Mouse (Mus musculus) CH12.LX (cell line): ENCODE measurements around the gene Ndufc2. TPM values are rescaled to one million over a fixed set of nuclear protein-coding genes. Genes with fewer than 3 reads are reported as not detected.

Experiments
- DNase-seq: peaks from one replicate; pipeline ENCODE4 v3.0.0-alpha.2; 2013; ENCODE audit errors: extremely low read depth
- H3K27ac ChIP-seq: 2 replicates; pipeline ENCODE4 v1.5.1; 2012; ENCODE audit warnings: low read depth, mild to moderate bottlenecking, control low read depth, moderate library complexity; ENCODE audit not compliant: insufficient read depth
- H3K27me3 ChIP-seq: replicated peaks from 2 replicates; pipeline ENCODE3; 2012; ENCODE audit warnings: inconsistent platforms
- H3K36me3 ChIP-seq, 2 experiments: replicated peaks in 1 of 2; 2 replicates each; pipeline versions ENCODE3 to v1.6.1; 2012; ENCODE audit warnings: inconsistent platforms in 1 of 2, low read length in 1 of 2, mild to moderate bottlenecking in 1 of 2, mixed read lengths in 1 of 2, moderate library complexity in 1 of 2; ENCODE audit not compliant: control insufficient read depth in 1 of 2, insufficient read depth in 1 of 2
- H3K4me1 ChIP-seq, 2 experiments: 2 replicates each; pipeline ENCODE4 v1.6.1; 2012; ENCODE audit warnings: inconsistent platforms in 1 of 2, moderate library complexity in 1 of 2; ENCODE audit not compliant: insufficient read depth in 2 of 2, control insufficient read depth in 1 of 2
- H3K4me2 ChIP-seq: 2 replicates; pipeline ENCODE4 v1.6.1; 2012; ENCODE audit warnings: low read depth, mild to moderate bottlenecking, control low read depth; ENCODE audit not compliant: poor library complexity, insufficient read depth, severe bottlenecking
- H3K4me3 ChIP-seq, 3 experiments: fragments of 150-350 bp in 1 of 3; sonication (generic) in 1 of 3; replicated peaks in 1 of 3; 2 replicates each; pipeline versions ENCODE3 to v1.5.1; 2011 to 2012; ENCODE audit warnings: low read depth in 2 of 3, low read length in 2 of 3, mild to moderate bottlenecking in 2 of 3, moderate library complexity in 2 of 3, control low read depth in 1 of 3, improper control_type of control experiment in 1 of 3, inconsistent platforms in 1 of 3, mixed read lengths in 1 of 3; ENCODE audit not compliant: poor library complexity in 1 of 3
- H3K79me2 ChIP-seq: replicated peaks from 2 replicates; pipeline ENCODE4 v1.6.1; 2012; ENCODE audit warnings: mild to moderate bottlenecking, moderate library complexity; ENCODE audit not compliant: control insufficient read depth, poor library complexity, insufficient read depth, severe bottlenecking; ENCODE audit errors: extremely low read depth
- H3K9ac ChIP-seq: 2 replicates; pipeline ENCODE4 v1.6.1; 2012; ENCODE audit warnings: low read depth, mild to moderate bottlenecking, control low read depth, moderate library complexity; ENCODE audit not compliant: insufficient read depth
- H3K9me3 ChIP-seq: replicated peaks from 2 replicates; pipeline ENCODE3; 2012; ENCODE audit warnings: low read length, inconsistent platforms, mixed read lengths
- CHD1 ChIP-seq: IDR thresholded peaks from 2 replicates; pipeline ENCODE4 v1.6.1; 2012; ENCODE audit warnings: low read depth, low read length, improper control_type of control experiment, inconsistent platforms
- CHD2 ChIP-seq: IDR thresholded peaks from 2 replicates; pipeline ENCODE4 v1.6.1; 2011; ENCODE audit warnings: low read length, improper control_type of control experiment
- ELF1 ChIP-seq: IDR thresholded peaks from 2 replicates; pipeline ENCODE4 v1.6.1; 2014; ENCODE audit warnings: low read depth, mild to moderate bottlenecking, inconsistent platforms, low read length, improper control_type of control experiment
- EP300 ChIP-seq: IDR thresholded peaks from 2 replicates; pipeline ENCODE4 v1.6.1; 2011; ENCODE audit warnings: low read length, improper control_type of control experiment
- IRF4 ChIP-seq: IDR thresholded peaks from 2 replicates; pipeline ENCODE4 v1.6.1; 2014; ENCODE audit warnings: low read depth, mild to moderate bottlenecking, inconsistent platforms, low read length, improper control_type of control experiment
- JUN ChIP-seq: IDR thresholded peaks from 2 replicates; pipeline ENCODE4 v1.6.1; 2011; ENCODE audit warnings: low read depth, mild to moderate bottlenecking, low read length, improper control_type of control experiment, moderate library complexity; ENCODE audit not compliant: insufficient read depth
- KAT2A ChIP-seq: IDR thresholded peaks from 2 replicates; pipeline ENCODE4 v1.6.1; 2012; ENCODE audit warnings: low read length, improper control_type of control experiment, inconsistent platforms; ENCODE audit not compliant: insufficient replicate concordance
- MAFK ChIP-seq: IDR thresholded peaks from 2 replicates; pipeline ENCODE4 v1.6.1; 2011; ENCODE audit warnings: low read length, improper control_type of control experiment; ENCODE audit not compliant: insufficient replicate concordance
- MAZ ChIP-seq: IDR thresholded peaks from 2 replicates; pipeline ENCODE4 v1.6.1; 2012; ENCODE audit warnings: low read depth, mild to moderate bottlenecking, inconsistent platforms, low read length, improper control_type of control experiment, moderate library complexity
- MEF2A ChIP-seq: IDR thresholded peaks from 2 replicates; pipeline ENCODE4 v1.6.1; 2014; ENCODE audit warnings: low read depth, mild to moderate bottlenecking, inconsistent platforms, low read length, improper control_type of control experiment, borderline replicate concordance
- MXI1 ChIP-seq: IDR thresholded peaks from 2 replicates; pipeline ENCODE4 v1.6.1; 2011; ENCODE audit warnings: mild to moderate bottlenecking, low read depth, low read length, improper control_type of control experiment
- NELFE ChIP-seq: IDR thresholded peaks from 2 replicates; pipeline ENCODE4 v1.6.1; 2011; ENCODE audit warnings: low read depth, low read length, improper control_type of control experiment
- NRF1 ChIP-seq: IDR thresholded peaks from 2 replicates; pipeline ENCODE4 v1.6.1; 2014; ENCODE audit warnings: low read depth, mild to moderate bottlenecking, inconsistent platforms, low read length, improper control_type of control experiment, moderate library complexity
- POLR2A ChIP-seq: IDR thresholded peaks from 2 replicates; pipeline ENCODE4 v1.6.1; 2011; ENCODE audit warnings: low read depth, mild to moderate bottlenecking, improper control_type of control experiment, low read length
- RAD21 ChIP-seq: IDR thresholded peaks from 2 replicates; pipeline ENCODE4 v1.6.1; 2011; ENCODE audit warnings: low read depth, mild to moderate bottlenecking, low read length, improper control_type of control experiment, moderate library complexity
- RCOR1 ChIP-seq: conservative IDR thresholded peaks from 2 replicates; pipeline ENCODE4 v1.6.1; 2012; ENCODE audit warnings: low read depth, mild to moderate bottlenecking, inconsistent platforms, low read length, improper control_type of control experiment
- SMC3 ChIP-seq: IDR thresholded peaks from 2 replicates; pipeline ENCODE4 v1.6.1; 2011; ENCODE audit warnings: low read depth, low read length, improper control_type of control experiment
- TCF12 ChIP-seq: IDR thresholded peaks from 2 replicates; pipeline ENCODE4 v1.6.1; 2014; ENCODE audit warnings: low read depth, mild to moderate bottlenecking, inconsistent platforms, low read length, improper control_type of control experiment
- UBTF ChIP-seq: IDR thresholded peaks from 2 replicates; pipeline ENCODE4 v1.6.1; 2012; ENCODE audit warnings: low read depth, mild to moderate bottlenecking, inconsistent platforms, low read length, improper control_type of control experiment, moderate library complexity
- ZKSCAN1 ChIP-seq: IDR thresholded peaks from 2 replicates; pipeline ENCODE4 v1.6.1; 2012; ENCODE audit warnings: low read depth, inconsistent platforms, low read length, improper control_type of control experiment, borderline replicate concordance
- dilution Hi-C: fragments of 300-500 bp; cut with MboI; formaldehyde crosslinking; loops from 2 replicates; pipeline ENCODE4 v1.14.3; 2020; ENCODE audit warnings: low sequenced_read_pairs; ENCODE audit not compliant: extremely low pct_unique_long_range_greater_than_20kb, extremely low pct_ligation_motif_present
- in situ Hi-C: fragments of 300-500 bp; cut with MboI; formaldehyde crosslinking; loops from 3 replicates; pipeline ENCODE4 v1.14.3; 2019; ENCODE audit warnings: low sequenced_read_pairs, low pct_ligation_motif_present, low pct_unique_long_range_greater_than_20kb, mixed read lengths
- polyA plus RNA-seq: library from polyadenylated mRNA; unstranded; fragments of >175 nt; gene quantifications from 2 replicates; pipeline ENCODE4 v1.2.1, GENCODE M21; 2012; ENCODE audit warnings: low read depth; ENCODE audit not compliant: insufficient read length
- total RNA-seq, 2 experiments: library from RNA; depleted of rRNA; stranded (reverse); fragments of 300-350 nt in 1 of 2; fragments of >200 nt in 1 of 2; gene quantifications; 2 replicates each; pipeline ENCODE4 v1.2.3; 2012 to 2014

The Ndufc2 gene
- total and polyA plus RNA-seq, 3 experiments: 217 to 352 (median 352) TPM

GRCm38 (mm10) chr7:97420958-97421651 is 21.3 kb downstream of the Ndufc2 start:
- dilution Hi-C loops: no loop called here

GRCm38 (mm10) chr7:97423754-97424153 is 24.0 kb downstream of the Ndufc2 start:
- peaks cover 0 to 13% of the 10 kb centered on the region in 2 experiments; a peak in 2 of 4 replicates for H3K4me1 ChIP-seq
- H3K4me2 ChIP-seq: no peak overlapping the region
- no peaks in the 10 kb centered on the region for H3K36me3 ChIP-seq
- H3K27ac ChIP-seq: no peak overlapping the region
- no peaks in the 10 kb centered on the region for H3K9me3 ChIP-seq
- no peak overlapping the region for H3K9ac ChIP-seq
- no peak overlapping the region for H3K4me3 ChIP-seq
- TF ChIP-seq NELFE (no peak), NRF1 (no peak), MAZ (no peak), RAD21 (no peak), UBTF (no peak), IRF4 (no peak), CHD2 (no peak), ELF1 (no peak), KAT2A (no peak), MXI1 (no peak), TCF12 (no peak), POLR2A (no peak), MEF2A (no peak), SMC3 (no peak), JUN (no peak), MAFK (no peak)
- DNase-seq: no peak
- dilution Hi-C loops (no loop called here), in situ Hi-C loops (loop anchor here (10.0 kb wide), 1 partner anchor 141 kb away; no protein-coding TSS in a partner anchor)
- H3K27me3 ChIP-seq: no peaks in the 10 kb centered on the region
- H3K79me2 ChIP-seq: no peaks in the 10 kb centered on the region

More at GRCm38 (mm10) chr7:97420958-97421651, 21.3 kb downstream of the Ndufc2 start:
- no peak overlapping the region for H3K4me3 ChIP-seq
- DNase-seq: no peak
- no peaks in the 10 kb centered on the region for H3K79me2 ChIP-seq
- H3K27me3 ChIP-seq: no peaks in the 10 kb centered on the region
- H3K36me3 ChIP-seq: no peaks in the 10 kb centered on the region
- no peak overlapping the region for H3K4me2 ChIP-seq
- in situ Hi-C loops: loop anchor here (10.0 kb wide), 1 partner anchor 144 kb away; no protein-coding TSS in a partner anchor
- no peak overlapping the region for H3K27ac ChIP-seq
- TF ChIP-seq UBTF: no peak
- no peak for TF ChIP-seq ELF1
- no peak for TF ChIP-seq RCOR1
- TF ChIP-seq ZKSCAN1: no peak
- no peak for TF ChIP-seq JUN
- no peak for TF ChIP-seq CHD1
- no peak for TF ChIP-seq POLR2A
- TF ChIP-seq EP300: no peak
- peaks cover 0 to 4% of the 10 kb centered on the region in 2 experiments; a peak in 2 of 4 replicates for H3K4me1 ChIP-seq
- no peak overlapping the region for H3K9ac ChIP-seq
- no peaks in the 10 kb centered on the region for H3K9me3 ChIP-seq
